In the genomic region with DNA sequence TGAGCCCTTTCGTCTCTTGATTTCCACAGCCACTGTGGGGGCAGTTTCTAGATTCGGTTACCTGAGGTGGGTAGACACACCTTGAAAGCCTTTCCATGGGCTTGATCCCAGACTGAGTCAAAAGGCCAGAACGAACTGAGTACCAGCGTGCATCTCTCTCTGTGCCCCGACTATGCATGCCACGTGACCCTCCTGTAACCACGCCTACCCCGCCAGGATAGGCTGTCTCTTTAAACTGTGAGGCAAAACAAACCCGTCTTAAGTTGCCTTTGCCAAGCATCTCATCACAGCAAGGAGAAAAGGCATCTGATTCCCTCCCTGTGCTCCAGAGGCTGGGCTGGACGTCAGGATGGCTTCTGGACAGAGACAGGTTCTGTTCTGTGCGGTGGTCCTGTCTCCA, we compare ENCODE assay signal across 18 mouse cellular contexts.
A peak's percentile ranks its signal among the peaks of the same experiment; 100 is the strongest.
DNase-seq lines count a peak whose midpoint lies in the region; ATAC-seq and TF ChIP-seq lines count a peak whose summit lies in the region.
"Had no signal": no experiment of that assay in that cellular context is flagged by ENCODE, and none has a peak within 500 bp of the region (broad histone marks: within the 10 kb centered on the region; RNA-seq: fewer than 3 reads in every experiment).

No protein-coding gene starts in this region.

- H3K9ac ChIP-seq in kidney, embryonic 14.5 days (ENCODE audit: low read depth, low read length): peak overlapping the region; percentile 18; the same call in 1 of the 2 replicates
- H3K9ac ChIP-seq in stomach, postnatal 0 days (ENCODE audit: low read length): no peak overlapping the region
- H3K9ac ChIP-seq: embryonic facial prominence, embryonic 15.5 days; forebrain, embryonic 12.5 days; heart, embryonic 15.5 days; intestine, embryonic 15.5 days; limb, embryonic 15.5 days had no signal

- no peaks in the 10 kb centered on the region for H3K9me3 ChIP-seq in kidney, embryonic 14.5 days (ENCODE audit: control insufficient read depth, low read length)
- H3K9me3 ChIP-seq in stomach, postnatal 0 days (ENCODE audit: control insufficient read depth, low read length): no peaks in the 10 kb centered on the region
- H3K9me3 ChIP-seq: embryonic facial prominence, embryonic 15.5 days; forebrain, embryonic 12.5 days; heart, embryonic 15.5 days; intestine, embryonic 15.5 days; limb, embryonic 15.5 days had no signal

- peaks cover 22% of the 10 kb centered on the region for H3K4me1 ChIP-seq in kidney, embryonic 14.5 days (ENCODE audit: control insufficient read depth, insufficient read depth, low read length)
- no peaks in the 10 kb centered on the region for H3K4me1 ChIP-seq in stomach, postnatal 0 days (replicated peaks; ENCODE audit: control insufficient read depth, insufficient read depth)
- H3K4me1 ChIP-seq: heart, embryonic 15.5 days; intestine, embryonic 15.5 days had no signal

- no peak for ATAC-seq in kidney, embryonic 14.5 days (ENCODE audit: low FRiP score, low TSS enrichment)
- ATAC-seq in stomach, postnatal 0 days (ENCODE audit: low FRiP score, low TSS enrichment): no peak
- ATAC-seq in megakaryocyte, adult 5-6 weeks (ENCODE audit: poor library complexity, severe bottlenecking): no peak
- ATAC-seq: intestine, embryonic 15.5 days had no signal

- 33% methylated on average over 11 of the region's 11 CpGs for WGBS in kidney, embryonic 14.5 days
- 51% methylated on average over 11 of the region's 11 CpGs for WGBS in stomach, postnatal 0 days

- peaks cover 3% of the 10 kb centered on the region for H3K27me3 ChIP-seq in kidney, embryonic 14.5 days (ENCODE audit: control insufficient read depth, insufficient read depth, low read length)
- H3K27me3 ChIP-seq in stomach, postnatal 0 days (ENCODE audit: control insufficient read depth, insufficient read depth, low read length): no peaks in the 10 kb centered on the region
- H3K27me3 ChIP-seq: intestine, embryonic 15.5 days; limb, embryonic 15.5 days had no signal

- no peak for DNase-seq in kidney, postnatal 10 days
- peak; percentile 41 for DNase-seq in thymus, postnatal 0 days (ENCODE audit: low spot score)
- DNase-seq in thymus, postnatal 36 days: no peak
- peak; percentile 41 for DNase-seq in embryo, embryonic 10.5 days (ENCODE audit: low spot score)
- DNase-seq in stomach, postnatal 0 days (ENCODE audit: low spot score): no peak
- DNase-seq: adrenal gland, postnatal 14 days; cerebellum, adult 8-10 months; lung, adult 18-20 months; thymus, adult 2 months had no signal

- H3K4me2 ChIP-seq in kidney, embryonic 14.5 days (replicated peaks; ENCODE audit: low read depth, low read length): peak overlapping the region; percentile 17
- H3K4me2 ChIP-seq in stomach, postnatal 0 days (replicated peaks; ENCODE audit: low read depth): no peak overlapping the region; the same call in 1 of the 2 replicates
- H3K4me2 ChIP-seq: embryonic facial prominence, embryonic 15.5 days; forebrain, embryonic 12.5 days; heart, embryonic 15.5 days; intestine, embryonic 15.5 days; limb, embryonic 15.5 days had no signal

- TF ChIP-seq CTCF in stomach, postnatal 0 days (IDR thresholded peaks at IDR 0.05; ENCODE audit: low read depth): no peak

- peak overlapping the region; percentile 57 for H3K27ac ChIP-seq in kidney, embryonic 14.5 days (ENCODE audit: low read depth, low read length)
- H3K27ac ChIP-seq in stomach, postnatal 0 days (replicated peaks): peak overlapping the region; percentile 56; the same call in 1 of the 2 replicates
- H3K27ac ChIP-seq: embryonic facial prominence, embryonic 15.5 days; forebrain, embryonic 12.5 days; heart, embryonic 15.5 days; intestine, embryonic 15.5 days; layer of hippocampus, adult 2 months; left cerebral cortex, adult 2 months had no signal

- H3K4me3 ChIP-seq in kidney, embryonic 14.5 days (ENCODE audit: low read length): no peak overlapping the region
- H3K4me3 ChIP-seq in stomach, postnatal 0 days (ENCODE audit: low read depth, low read length): no peak overlapping the region
- H3K4me3 ChIP-seq: embryonic facial prominence, embryonic 15.5 days; forebrain, embryonic 12.5 days; heart, embryonic 15.5 days; intestine, embryonic 15.5 days; layer of hippocampus, adult 2 months; left cerebral cortex, adult 2 months; limb, embryonic 15.5 days had no signal

- H3K36me3 ChIP-seq in kidney, embryonic 14.5 days (ENCODE audit: control insufficient read depth, insufficient read depth, low read length): no peaks in the 10 kb centered on the region
- no peaks in the 10 kb centered on the region for H3K36me3 ChIP-seq in stomach, postnatal 0 days (ENCODE audit: control insufficient read depth, insufficient read depth, low read length)
- H3K36me3 ChIP-seq: embryonic facial prominence, embryonic 15.5 days; forebrain, embryonic 12.5 days; heart, embryonic 15.5 days; intestine, embryonic 15.5 days; limb, embryonic 15.5 days had no signal

- no peak for TF ChIP-seq EP300 in stomach, postnatal 0 days (optimal IDR thresholded peaks at IDR 0.05)

Comparison
In these comparisons a context has a peak if more than half of its experiments do, and no peak if none do; other contexts are left out.
1. DNase-seq: peak in thymus, postnatal 0 days (single experiment) and embryo, embryonic 10.5 days (single experiment); none in kidney, postnatal 10 days (single experiment), thymus, postnatal 36 days (0 of 2) and stomach, postnatal 0 days (single experiment).